Mouse (Mus musculus): Measurements from ENCODE around the gene Gstt2. TPM values are rescaled to one million over a fixed set of nuclear protein-coding genes. Genes with fewer than 3 reads are reported as not detected.

Gene Gstt2
- total RNA-seq, 2 experiments from 2014 or later, result 4.6 to 4.8 TPM

DNA sequence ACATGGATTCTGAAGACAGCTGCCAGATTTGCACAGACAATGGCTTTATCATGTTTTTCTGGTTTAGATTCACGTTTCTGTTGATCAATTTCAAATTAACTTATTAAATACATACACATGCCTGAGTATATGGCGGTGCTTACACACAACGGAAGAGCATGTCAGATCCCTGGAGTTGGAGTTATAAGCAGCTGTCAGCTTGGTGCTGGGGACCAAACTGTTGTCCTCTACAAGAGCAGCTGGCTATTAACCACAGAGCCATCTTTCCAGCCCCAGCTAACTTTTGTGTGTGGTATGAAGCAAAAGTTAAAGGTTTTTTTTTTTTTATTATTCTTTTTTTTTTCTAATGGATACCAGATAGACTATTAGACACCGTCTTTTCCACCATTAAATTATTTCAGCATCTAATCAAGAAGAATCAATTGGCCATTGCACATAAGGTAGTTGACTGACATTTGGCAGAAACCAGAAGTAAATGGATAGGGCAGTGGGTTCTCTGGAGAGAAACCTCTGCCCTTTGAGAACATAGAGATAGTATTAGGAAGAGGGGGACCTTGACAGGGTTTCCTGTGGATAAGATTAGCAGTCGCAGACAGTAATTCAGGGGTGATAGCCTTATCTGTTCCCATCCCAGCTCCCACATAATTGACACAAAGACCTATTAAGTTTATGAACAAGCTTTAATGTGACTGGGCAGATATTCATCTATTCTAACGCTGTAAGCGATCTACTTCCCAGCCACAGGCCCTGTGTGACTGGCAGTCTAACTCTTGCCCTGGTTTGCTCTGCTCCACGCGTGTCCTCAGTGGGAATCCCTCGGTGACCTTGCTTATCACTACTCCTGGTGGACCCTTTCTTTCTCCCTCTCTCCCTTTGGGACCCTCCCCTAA, 35.0 kb upstream of the Gstt2 start:
- Histone ChIP-seq H3K4me3 (peak overlapping the region; percentile 44), H3K27ac (peak overlapping the region; percentile 64)
- intact Hi-C loops (cut with DNase I), result no loop called here
- no peak for TF ChIP-seq CTCF (IDR thresholded peaks at IDR 0.05)
- DNase-seq (ENCODE audit: extremely low spot score in 1 of 2, low spot score in 2 of 2), result no peak

- no peak for TF ChIP-seq CTCF (IDR thresholded peaks at IDR 0.05)
- Histone ChIP-seq H3K4me3 (no peak overlapping the region), H3K27ac (no peak overlapping the region)
- DNase-seq (ENCODE audit: extremely low spot score in 1 of 2, low spot score in 2 of 2), result no peak
- intact Hi-C loops (cut with DNase I), result no loop called here
These were observed 24.4 kb upstream of the Gstt2 start for GRCm38 (mm10) chr10:75861587-75861986.

DNA sequence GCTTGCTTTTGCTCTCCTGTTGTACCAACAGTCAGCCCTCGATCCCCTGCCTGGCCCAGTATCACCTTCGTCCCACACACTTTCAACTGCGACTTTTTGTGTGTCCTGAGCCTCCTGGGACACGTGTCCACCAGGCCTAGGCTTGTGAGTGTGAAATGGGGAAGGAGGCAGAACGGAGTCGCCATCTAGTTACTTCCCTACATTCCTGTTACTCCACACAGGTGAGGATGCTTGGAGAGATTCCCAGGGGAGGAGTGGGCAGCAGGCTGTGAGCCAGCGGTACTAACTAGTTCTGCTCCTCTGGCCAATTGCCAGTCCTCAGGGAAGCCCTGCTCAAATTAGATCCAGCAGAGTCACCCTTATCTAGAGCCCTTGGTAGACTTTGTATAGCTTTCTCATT, 23.5 kb upstream of the Gstt2 start:
- no peak for TF ChIP-seq CTCF (IDR thresholded peaks at IDR 0.05)
- intact Hi-C loops (cut with DNase I), result no loop called here
- Histone ChIP-seq H3K4me3 (no peak overlapping the region), H3K27ac (peak overlapping the region; percentile 94; the same call in 1 of the 2 replicates)
- DNase-seq (ENCODE audit: extremely low spot score in 1 of 2, low spot score in 2 of 2), result no peak

GRCm38 (mm10) chr10:75859786-75860470, 22.7 kb upstream of the Gstt2 start, which contains the start of gene Mif:
TSS of gene Mif (minus strand) at chr10:75860240.
- intact Hi-C loops (cut with DNase I), result loop anchor here (5.0 kb wide), 1 partner anchor 98 kb away; the partner anchor contains the start of gene Cabin1
- DNase-seq (ENCODE audit: extremely low spot score in 1 of 2, low spot score in 2 of 2), result peak; percentile 83 to 84
- peak within 1 kb of the TSS; percentile 94 for H3K27ac ChIP-seq
- peak within 1 kb of the TSS; percentile 98 for H3K4me3 ChIP-seq

GRCm38 (mm10) chr10:75859107-75859746, 22.0 kb upstream of the Gstt2 start:
- intact Hi-C loops (cut with DNase I), result loop anchor here (5.0 kb wide), 1 partner anchor 97 kb away; the partner anchor contains the start of gene Cabin1
- Histone ChIP-seq H3K27ac (peak overlapping the region; percentile 63), H3K4me3 (peak overlapping the region; percentile 98)
- no peak for TF ChIP-seq CTCF (IDR thresholded peaks at IDR 0.05)
- peak; percentile 24 to 33 for DNase-seq (ENCODE audit: extremely low spot score in 1 of 2, low spot score in 2 of 2)

DNA sequence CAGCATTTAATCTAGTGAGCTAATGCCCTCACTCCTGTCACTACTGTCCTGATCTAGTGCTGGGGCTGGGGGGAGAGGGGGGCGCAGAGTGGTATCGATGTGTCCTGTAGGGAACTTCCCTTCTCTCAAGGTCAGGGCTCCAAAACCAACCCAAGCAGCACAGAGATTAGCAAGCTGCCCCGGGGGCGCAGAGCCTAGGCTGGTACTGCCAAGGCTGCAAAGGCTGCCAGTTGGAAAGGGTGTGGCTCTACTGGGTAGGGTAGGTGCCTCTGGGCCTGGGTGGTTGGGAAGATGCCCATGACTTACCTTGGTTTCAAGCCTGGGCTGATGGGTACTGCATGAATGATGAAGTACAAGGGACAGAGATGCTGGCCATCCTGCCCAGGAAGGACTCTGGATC, 20.4 kb upstream of the Gstt2 start:
- no peak for DNase-seq (ENCODE audit: extremely low spot score in 1 of 2, low spot score in 2 of 2)
- no peak overlapping the region for H3K4me3 ChIP-seq
- no peak for TF ChIP-seq CTCF (IDR thresholded peaks at IDR 0.05)
- intact Hi-C loops (cut with DNase I), result loop anchor here (5.0 kb wide), 1 partner anchor 95 kb away; the partner anchor contains the start of gene Cabin1
- no peak overlapping the region for H3K27ac ChIP-seq

DNA sequence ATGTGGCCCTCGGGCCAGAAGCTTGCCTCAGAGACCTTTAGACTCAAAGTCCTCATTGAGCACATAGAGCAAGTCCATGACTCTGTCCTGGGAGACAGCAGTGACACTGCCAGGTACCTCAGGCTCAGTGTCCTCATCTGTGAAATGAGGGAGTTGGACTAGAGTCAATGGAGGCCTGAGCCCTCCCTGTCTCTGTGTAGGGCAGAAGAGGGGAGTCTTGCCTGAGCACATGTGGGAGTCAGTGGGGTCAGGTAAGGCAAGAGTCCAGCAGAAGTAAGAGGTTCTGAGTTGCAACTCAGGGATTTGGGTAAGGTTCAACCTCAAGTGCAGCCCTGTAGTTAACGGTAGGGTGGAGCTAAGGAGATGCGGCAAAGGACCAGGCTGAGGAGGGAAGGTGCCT, 19.8 kb upstream of the Gstt2 start:
- no peak overlapping the region for H3K27ac ChIP-seq
- intact Hi-C loops (cut with DNase I), result loop anchor here (5.0 kb wide), 1 partner anchor 95 kb away; the partner anchor contains the start of gene Cabin1
- H3K4me3 ChIP-seq, result no peak overlapping the region
- TF ChIP-seq CTCF (IDR thresholded peaks at IDR 0.05), result no peak
- no peak for DNase-seq (ENCODE audit: extremely low spot score in 1 of 2, low spot score in 2 of 2)

DNA sequence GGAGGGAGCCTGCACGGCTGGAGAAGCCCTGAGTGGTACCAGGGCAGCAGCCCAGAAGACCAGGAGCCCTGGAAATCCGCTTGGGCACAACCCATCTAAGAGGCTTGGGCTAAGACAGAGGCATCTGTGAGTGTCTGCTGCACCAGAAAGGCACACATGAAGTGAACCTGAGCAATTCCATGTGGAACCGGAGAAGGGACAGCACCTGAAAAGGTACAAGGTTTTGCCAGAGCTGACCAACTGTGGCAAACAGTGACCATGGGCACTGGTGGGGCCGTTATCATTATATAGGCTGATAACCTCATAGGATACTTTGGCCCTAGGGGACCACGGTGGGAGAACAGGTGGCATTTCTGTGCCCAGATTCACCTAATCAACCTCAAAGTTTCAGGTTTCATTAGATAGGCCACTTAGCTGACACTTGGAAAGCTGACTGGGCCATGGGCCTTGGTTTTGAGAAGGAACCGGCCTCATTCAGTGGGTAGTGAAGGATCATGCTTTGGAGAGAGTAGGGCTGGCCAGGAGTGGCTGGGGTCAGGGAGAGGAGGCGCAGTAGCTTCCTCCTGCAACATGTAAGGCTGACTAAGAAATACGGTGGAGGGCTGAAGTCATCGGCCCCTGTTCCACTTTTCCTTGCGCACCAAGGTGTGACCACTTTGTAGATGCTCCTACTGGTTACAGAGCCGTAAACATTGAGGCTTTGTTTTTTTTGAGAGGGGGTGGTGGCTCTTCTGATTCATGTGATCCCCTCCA, 19.1 kb upstream of the Gstt2 start:
- no peak overlapping the region for H3K4me3 ChIP-seq
- DNase-seq (ENCODE audit: extremely low spot score in 1 of 2, low spot score in 2 of 2), result no peak
- intact Hi-C loops (cut with DNase I), result loop anchor here (5.0 kb wide), 1 partner anchor 94 kb away; the partner anchor contains the start of gene Cabin1
- no peak overlapping the region for H3K27ac ChIP-seq
- no peak for TF ChIP-seq CTCF (IDR thresholded peaks at IDR 0.05)

GRCm38 (mm10) chr10:75855416-75855981, 18.3 kb upstream of the Gstt2 start:
- H3K27ac ChIP-seq, result no peak overlapping the region
- H3K4me3 ChIP-seq, result no peak overlapping the region
- no peak for TF ChIP-seq CTCF (IDR thresholded peaks at IDR 0.05)
- DNase-seq (ENCODE audit: extremely low spot score in 1 of 2, low spot score in 2 of 2), result no peak
- intact Hi-C loops (cut with DNase I), result loop anchor here (5.0 kb wide), 1 partner anchor 93 kb away; the partner anchor contains the start of gene Cabin1

GRCm38 (mm10) chr10:75854791-75855190, 17.6 kb upstream of the Gstt2 start:
- no peak overlapping the region for H3K4me3 ChIP-seq
- no peak for DNase-seq (ENCODE audit: extremely low spot score in 1 of 2, low spot score in 2 of 2)
- no peak overlapping the region for H3K27ac ChIP-seq
- intact Hi-C loops (cut with DNase I), result loop anchor here (5.0 kb wide), 1 partner anchor 92 kb away; the partner anchor contains the start of gene Cabin1
- TF ChIP-seq CTCF (IDR thresholded peaks at IDR 0.05), result no peak

GRCm38 (mm10) chr10:75854096-75854495, 16.9 kb upstream of the Gstt2 start:
- intact Hi-C loops (cut with DNase I), result no loop called here
- no peak for DNase-seq (ENCODE audit: extremely low spot score in 1 of 2, low spot score in 2 of 2)
- H3K27ac ChIP-seq, result no peak overlapping the region
- no peak for TF ChIP-seq CTCF (IDR thresholded peaks at IDR 0.05)
- no peak overlapping the region for H3K4me3 ChIP-seq

All from left cerebral cortex, adult 2 months (tissue).